Mouse (Mus musculus) left cerebral cortex, postnatal 14 days (tissue): ENCODE measurements at regions not wholly inside any gene's neighbourhood (a gene's known extent, or its start where the extent isn't known, plus 50 kb on each side); places are given as distances from the start of the nearest gene placed in this dataset.

ENCODE experiments used
- DNase-seq, 2 experiments: peaks; one replicate each; pipeline ENCODE4 v3.0.0; 2021 to 2022; ENCODE audit warnings: low spot score in 2 of 2, mixed read lengths in 1 of 2
- intact Hi-C: fragments of 180-260 bp; cut with DNase I; formaldehyde crosslinking; loops from one replicate; pipeline ENCODE4 v1.15.1; 2025

- DNase-seq, result no peak
Measured at GRCm38 (mm10) chr3:126284294-126285090, 79.0 kb upstream of the Arsj start.

DNA sequence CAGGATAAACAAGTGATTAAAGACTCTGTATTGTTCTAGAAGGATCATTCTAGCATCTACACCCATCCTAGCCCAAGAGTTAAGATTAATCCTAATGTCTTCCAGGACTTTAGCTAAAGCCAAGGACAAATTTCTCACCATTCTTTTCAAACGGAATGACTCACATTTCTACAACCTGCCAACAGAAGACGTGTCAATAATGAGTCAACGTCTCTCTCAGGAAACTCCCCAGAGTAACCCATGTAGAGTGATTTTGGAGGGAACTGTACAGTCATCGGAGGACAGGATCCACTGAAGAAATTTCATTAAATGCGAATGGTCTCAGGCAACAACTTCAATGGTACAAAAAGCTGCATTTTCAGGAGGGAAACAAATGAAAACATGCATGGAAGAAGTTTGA lies 71.2 kb upstream of the Arsj start:
- no peak for DNase-seq
- intact Hi-C loops, result no loop called here

More at GRCm38 (mm10) chr3:126284294-126285090, 79.0 kb upstream of the Arsj start:
- intact Hi-C loops, result no loop called here

GRCm38 (mm10) chr3:126292830-126293229 lies 70.7 kb upstream of the Arsj start:
- DNase-seq, result no peak
- intact Hi-C loops, result no loop called here

- intact Hi-C loops, result no loop called here
Measured at GRCm38 (mm10) chr3:126293645-126294044, 69.8 kb upstream of the Arsj start.

GRCm38 (mm10) chr3:126295932-126296331 lies 67.6 kb upstream of the Arsj start:
- intact Hi-C loops, result no loop called here
- DNase-seq, result no peak

More at GRCm38 (mm10) chr3:126293645-126294044, 69.8 kb upstream of the Arsj start:
- DNase-seq, result no peak

DNA sequence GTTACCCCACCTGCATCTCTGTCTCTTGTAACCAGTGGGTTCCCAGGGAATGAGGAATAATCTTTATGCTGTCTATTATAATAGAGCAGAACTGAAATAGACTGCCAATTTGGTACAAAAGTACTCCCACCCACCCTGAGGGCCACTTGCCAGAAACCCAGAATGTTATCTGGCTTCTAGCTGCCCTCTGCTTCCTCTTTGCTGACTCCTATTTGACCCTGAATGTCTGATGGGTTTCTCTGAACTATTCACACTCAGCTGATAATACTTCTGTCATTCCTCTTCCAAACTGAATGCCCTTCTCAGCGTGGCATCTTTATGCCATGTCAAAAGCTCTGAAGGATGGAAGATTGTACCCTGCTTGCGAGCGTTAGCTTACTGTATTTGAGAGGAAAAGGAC lies 64.2 kb upstream of the Arsj start:
- no peak for DNase-seq
- intact Hi-C loops, result no loop called here

GRCm38 (mm10) chr3:126308303-126308702 lies 55.2 kb upstream of the Arsj start:
- DNase-seq, result no peak
- intact Hi-C loops, result no loop called here
